Mouse (Mus musculus): Measurements from ENCODE around the gene Cacnb1. TPM values are rescaled to one million over a fixed set of nuclear protein-coding genes. Genes with fewer than 3 reads are reported as not detected.
A peak's percentile ranks its signal among the peaks of the same experiment; 100 is the strongest.

Gene Cacnb1
- polyA plus RNA-seq, 1 experiment: 3.4 TPM

DNA sequence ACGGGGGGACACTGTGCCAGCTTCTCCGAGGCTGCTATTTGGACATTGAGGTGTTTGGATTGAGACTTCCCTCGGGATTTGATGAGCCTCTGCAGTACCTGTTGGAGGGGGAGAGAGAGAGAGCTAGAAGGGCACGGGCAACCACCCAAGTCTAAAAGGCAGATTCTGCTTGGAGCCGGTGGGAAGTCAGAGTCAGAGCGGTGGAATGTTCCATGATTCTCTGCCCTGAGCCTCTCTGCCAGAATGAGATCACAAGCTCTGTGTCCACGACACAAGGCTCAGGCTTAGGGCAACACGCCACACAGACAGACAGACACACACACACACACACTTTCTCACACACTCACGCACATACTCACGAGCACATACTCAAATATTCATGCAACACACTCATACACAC lies 17.1 kb downstream of the Cacnb1 start:
- no peak overlapping the region for H3K4me3 ChIP-seq (ENCODE audit: insufficient read depth, low read depth, low read length)

DNA sequence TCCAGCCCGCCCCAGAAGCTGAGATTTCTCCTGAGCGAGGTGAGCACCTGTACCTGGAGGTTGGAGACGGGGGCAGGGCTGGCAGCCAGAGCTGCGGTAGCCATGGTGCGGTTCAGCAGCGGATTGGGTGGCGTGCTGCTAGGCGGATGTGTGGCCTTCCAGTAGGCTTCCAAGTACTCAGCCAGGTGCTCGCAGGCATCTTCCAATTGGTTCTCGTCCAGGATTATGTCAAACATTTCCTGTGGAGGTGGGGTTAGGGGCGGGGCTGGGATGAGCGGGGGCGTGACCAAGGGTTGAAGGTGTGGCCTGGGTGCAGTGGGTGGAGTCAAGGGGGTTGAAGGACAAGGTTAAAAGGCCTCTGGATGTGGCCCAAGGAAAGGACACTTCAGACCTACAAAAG lies 17.8 kb downstream of the Cacnb1 start:
- Histone ChIP-seq H3K27ac (replicated peaks; ENCODE audit: low read depth, low read length) (no peak overlapping the region), H3K4me3 (ENCODE audit: insufficient read depth, low read depth, low read length) (no peak overlapping the region), H3K4me1 (ENCODE audit: control insufficient read depth, insufficient read depth, insufficient read length, low read length) (no peaks in the 10 kb centered on the region)

More for the DNA sequence above, 17.1 kb downstream of the Cacnb1 start:
- Histone ChIP-seq H3K4me1 (ENCODE audit: control insufficient read depth, insufficient read depth, insufficient read length, low read length) (no peaks in the 10 kb centered on the region), H3K27ac (replicated peaks; ENCODE audit: low read depth, low read length) (no peak overlapping the region)

DNA sequence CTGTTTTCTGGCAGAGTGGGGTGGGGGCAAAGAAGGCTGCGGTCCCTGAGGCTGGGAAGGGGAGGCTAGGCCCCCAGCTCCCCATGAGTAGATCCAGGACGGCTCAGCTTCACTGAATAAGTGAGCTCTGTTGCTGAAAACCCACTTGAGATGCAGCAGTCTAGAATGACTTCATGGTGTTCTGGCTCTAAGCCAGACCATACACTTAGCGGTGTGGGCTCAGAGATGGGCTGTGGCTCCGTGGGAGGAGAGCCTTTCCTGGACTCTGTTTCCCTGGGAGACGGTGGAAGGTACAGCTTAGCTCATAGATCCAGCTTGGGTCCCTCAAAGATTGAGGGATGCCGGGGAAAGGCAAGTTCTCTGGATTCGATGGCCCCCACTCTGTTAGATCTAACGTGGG lies 18.7 kb downstream of the Cacnb1 start:
- no peak overlapping the region for H3K27ac ChIP-seq (replicated peaks; ENCODE audit: low read depth, low read length)
- H3K4me3 ChIP-seq (ENCODE audit: insufficient read depth, low read depth, low read length): no peak overlapping the region
- H3K4me1 ChIP-seq (ENCODE audit: control insufficient read depth, insufficient read depth, insufficient read length, low read length): no peaks in the 10 kb centered on the region

DNA sequence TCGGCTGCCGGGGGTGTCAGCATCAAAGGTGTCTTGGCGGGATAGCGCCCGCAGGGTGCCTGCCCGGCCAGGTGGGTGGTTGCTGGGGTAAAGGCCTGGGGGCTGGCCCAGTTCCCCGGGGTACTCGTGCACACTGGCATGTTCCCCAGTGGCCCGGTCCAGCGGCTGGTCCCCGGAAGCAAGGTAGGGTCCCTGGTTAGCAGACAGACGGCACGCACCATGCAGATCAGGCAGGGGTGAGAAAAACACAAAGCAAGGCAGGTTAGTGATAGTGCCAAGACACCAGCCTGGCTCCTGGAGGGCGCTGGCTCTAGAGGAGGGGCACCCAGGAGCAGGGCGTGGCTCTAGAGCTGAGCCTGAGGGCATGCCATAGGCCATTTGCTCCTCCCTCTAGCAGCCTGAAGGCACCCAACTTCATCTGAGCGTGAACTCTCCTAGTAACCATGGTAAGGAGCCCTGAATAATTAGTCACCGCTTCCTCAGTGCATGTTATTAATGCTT lies 19.6 kb downstream of the Cacnb1 start:
- H3K27ac ChIP-seq (replicated peaks; ENCODE audit: low read depth, low read length): no peak overlapping the region

DNA sequence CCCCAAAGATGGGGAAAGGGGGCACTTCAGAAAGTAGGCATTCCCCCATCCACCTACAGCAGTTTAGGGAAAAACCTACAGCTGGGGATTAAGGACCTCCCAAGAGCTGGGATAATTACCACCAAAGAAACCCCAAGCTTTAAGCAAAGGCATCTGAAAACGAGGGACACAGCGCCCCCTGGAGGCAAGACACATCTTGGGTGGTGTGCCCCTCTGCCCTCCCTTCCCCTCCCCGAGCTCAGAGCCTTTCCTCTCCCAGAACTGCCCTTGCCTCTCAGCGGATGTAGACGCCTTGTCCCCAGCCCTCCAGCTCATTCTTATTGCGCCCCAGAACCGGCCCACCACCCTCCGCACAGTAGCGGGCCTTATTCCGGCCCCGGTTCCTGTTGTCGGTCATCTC lies 20.2 kb downstream of the Cacnb1 start:
- Histone ChIP-seq H3K4me3 (ENCODE audit: insufficient read depth, low read depth, low read length) (peak overlapping the region; percentile 52), H3K4me1 (ENCODE audit: control insufficient read depth, insufficient read depth, insufficient read length, low read length) (no peaks in the 10 kb centered on the region), H3K27ac (replicated peaks; ENCODE audit: low read depth, low read length) (no peak overlapping the region)

More for the DNA sequence above, 19.6 kb downstream of the Cacnb1 start:
- H3K4me3 ChIP-seq (ENCODE audit: insufficient read depth, low read depth, low read length): peak overlapping the region; percentile 52
- no peaks in the 10 kb centered on the region for H3K4me1 ChIP-seq (ENCODE audit: control insufficient read depth, insufficient read depth, insufficient read length, low read length)

DNA sequence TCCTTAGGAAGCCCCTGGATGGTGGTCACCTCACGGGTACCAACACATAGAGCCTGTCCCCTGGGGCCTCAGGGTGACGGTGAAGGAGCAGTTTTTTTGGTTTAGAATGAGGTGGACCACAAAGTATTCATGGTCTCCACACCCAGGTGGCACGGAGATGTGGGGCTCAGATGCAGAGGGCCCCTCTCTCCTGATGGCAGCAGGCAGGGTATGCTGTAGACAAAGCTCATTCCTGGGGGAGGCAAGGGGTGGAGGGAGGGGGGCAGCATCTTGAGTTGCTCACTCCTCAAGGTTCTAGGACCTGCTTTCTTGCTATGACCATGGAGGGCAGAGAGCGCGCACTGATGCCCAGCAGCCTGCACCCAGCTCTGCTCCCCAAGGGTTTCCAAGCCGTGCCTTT lies 20.8 kb downstream of the Cacnb1 start:
- H3K27ac ChIP-seq (replicated peaks; ENCODE audit: low read depth, low read length): no peak overlapping the region
- no peak overlapping the region for H3K4me3 ChIP-seq (ENCODE audit: insufficient read depth, low read depth, low read length)
- no peaks in the 10 kb centered on the region for H3K4me1 ChIP-seq (ENCODE audit: control insufficient read depth, insufficient read depth, insufficient read length, low read length)

DNA sequence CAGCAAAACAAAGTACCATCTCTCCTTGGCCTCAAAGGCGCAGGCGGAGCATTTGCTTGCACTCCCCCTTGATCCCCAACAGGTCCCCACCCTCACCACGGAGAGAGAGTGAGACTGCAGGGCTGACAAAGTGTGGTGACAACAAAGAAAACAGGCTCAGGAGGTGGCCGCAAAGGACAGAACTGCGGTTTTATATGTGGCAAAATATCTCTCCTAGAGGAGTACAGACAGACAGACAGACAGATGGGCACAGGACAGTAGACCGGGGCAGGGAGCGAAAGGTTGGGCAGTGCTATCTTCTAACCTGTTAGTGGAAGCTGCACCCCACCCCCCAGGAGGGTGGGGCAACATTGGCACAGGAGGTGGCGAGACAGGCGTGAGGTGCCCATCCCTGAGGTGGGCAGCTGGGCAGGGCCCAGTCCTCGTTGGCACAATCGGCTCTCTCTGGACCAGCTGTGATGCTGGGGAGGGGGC lies 21.4 kb downstream of the Cacnb1 start:
- Histone ChIP-seq H3K4me1 (ENCODE audit: control insufficient read depth, insufficient read depth, insufficient read length, low read length) (no peaks in the 10 kb centered on the region), H3K27ac (replicated peaks; ENCODE audit: low read depth, low read length) (no peak overlapping the region), H3K4me3 (ENCODE audit: insufficient read depth, low read depth, low read length) (no peak overlapping the region)

DNA sequence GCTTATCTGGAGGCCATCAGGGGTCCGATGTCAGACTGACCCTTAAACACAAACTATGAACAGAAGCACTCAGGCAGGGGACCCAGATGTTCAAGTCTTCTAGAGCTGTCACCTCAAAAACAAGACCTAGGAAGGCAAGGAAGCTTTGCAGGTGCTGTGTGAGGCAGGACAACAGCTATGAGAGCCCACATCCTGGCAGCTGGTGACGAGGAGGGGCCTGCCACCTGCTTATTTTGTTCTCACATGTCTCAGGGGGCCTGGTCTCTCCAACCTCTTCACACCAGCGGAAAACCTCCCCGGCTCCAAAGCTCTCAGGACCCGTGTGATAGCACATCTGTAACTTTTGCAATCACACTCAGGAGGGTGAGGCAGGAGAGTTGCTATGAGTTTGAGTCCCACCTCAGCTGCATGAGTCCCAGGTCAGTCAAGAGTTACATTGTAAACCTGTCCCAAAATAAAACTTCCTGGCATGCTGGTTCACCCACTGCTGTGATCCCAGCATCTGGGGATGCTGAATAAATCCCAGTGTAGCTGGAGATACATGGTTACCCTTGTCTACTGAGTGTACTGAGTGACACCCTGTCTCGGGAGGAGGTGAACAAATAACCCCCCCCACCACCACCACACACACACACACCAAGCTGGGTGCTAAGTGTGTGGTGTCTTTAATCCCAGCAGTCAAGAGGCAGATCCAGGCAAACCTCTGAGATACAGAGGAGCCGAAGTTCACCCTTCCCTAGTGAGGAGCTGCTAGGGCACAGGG lies 22.3 kb downstream of the Cacnb1 start:
- H3K27ac ChIP-seq (replicated peaks; ENCODE audit: low read depth, low read length): no peak overlapping the region
- no peak overlapping the region for H3K4me3 ChIP-seq (ENCODE audit: insufficient read depth, low read depth, low read length)
- no peaks in the 10 kb centered on the region for H3K4me1 ChIP-seq (ENCODE audit: control insufficient read depth, insufficient read depth, insufficient read length, low read length)

DNA sequence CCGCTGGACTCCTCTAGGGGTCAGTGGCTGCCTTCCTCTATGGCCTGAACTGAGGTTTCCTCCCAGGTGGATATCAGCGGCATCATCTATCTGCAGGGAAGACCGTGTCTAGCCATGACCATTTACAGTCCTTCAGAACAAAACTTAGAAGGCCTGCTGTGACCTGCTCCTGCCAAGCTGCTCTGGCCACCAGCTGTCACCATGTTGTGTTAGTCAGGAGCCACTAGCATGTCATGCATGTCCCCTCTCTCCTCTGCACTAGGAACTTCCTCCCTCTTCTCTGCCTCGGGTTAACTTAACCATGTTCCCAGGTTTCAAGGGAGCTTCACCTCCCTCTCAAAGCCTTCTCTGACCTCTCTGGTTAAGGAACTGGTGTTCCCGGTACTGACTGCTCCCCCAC lies 23.1 kb downstream of the Cacnb1 start:
- no peak overlapping the region for H3K4me3 ChIP-seq (ENCODE audit: insufficient read depth, low read depth, low read length)
- H3K4me1 ChIP-seq (ENCODE audit: control insufficient read depth, insufficient read depth, insufficient read length, low read length): no peaks in the 10 kb centered on the region
- H3K27ac ChIP-seq (replicated peaks; ENCODE audit: low read depth, low read length): no peak overlapping the region

DNA sequence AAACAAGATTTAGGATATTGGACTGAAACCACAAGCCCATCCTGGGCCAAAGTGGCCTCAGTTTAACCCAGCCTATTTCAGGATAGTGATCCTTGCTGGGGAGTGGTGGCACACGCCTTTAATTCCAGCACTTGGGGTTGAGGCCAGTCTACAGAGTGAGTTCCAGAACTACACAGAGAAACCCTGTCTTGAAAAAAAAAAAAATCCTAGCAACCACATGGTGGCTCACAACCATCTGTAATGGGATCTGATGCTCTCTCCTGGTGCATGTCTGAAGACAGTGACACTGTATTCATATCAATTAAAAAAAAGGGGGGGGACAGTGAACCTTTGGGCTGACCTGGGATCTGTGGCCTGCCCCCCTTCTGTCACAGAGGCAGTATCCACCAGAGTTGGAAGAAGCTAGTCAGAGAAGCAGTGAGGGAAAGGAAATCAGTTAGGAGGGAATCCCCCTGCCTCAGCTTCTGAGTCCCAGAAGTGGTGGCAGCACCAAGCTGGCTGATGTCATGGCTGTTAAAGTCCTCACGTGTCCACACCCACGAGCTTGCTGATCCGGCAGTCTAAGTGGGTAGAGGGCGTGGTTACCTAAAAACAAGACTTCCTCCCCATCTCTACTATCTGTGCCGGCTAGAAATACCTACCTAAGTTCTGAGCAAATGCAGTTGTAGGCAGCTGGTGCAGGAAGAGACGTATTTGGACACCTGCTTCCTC lies 23.8 kb downstream of the Cacnb1 start:
- Histone ChIP-seq H3K4me3 (ENCODE audit: insufficient read depth, low read depth, low read length) (no peak overlapping the region), H3K4me1 (ENCODE audit: control insufficient read depth, insufficient read depth, insufficient read length, low read length) (no peaks in the 10 kb centered on the region), H3K27ac (replicated peaks; ENCODE audit: low read depth, low read length) (no peak overlapping the region)

DNA sequence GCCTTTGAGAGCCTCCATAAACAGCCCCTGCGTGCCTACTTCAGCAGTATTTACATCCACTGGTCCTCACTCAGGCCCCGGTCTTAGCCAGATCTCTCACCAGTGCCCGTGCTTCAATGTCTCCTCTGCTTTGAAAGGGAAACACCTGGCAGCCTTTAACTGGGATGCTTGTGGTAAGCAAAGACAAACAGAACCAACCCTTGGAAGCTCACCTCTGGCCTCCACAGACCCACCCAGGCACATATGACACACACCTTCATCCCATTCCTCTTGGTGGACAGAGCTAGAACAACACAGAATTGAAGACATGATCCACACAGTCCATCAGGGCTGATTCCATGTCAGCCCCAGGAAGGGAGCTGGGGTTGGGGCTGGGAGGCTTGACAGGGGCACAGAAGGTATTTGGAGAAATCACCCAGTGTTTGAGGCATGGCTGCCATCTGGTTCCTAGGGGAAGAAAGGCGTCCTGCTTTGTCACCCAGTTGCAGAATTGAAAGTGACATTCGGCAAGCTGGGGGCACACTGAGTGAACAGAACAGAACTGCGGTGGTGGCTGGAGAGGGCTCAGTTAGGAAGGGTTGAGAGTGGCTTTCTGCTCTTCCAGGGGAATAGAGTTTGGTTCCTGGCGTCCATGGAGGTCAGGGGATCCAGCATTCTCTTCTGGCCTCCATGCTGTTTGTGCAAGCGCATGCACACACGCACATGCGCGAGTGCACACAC lies 24.6 kb downstream of the Cacnb1 start:
- H3K4me1 ChIP-seq (ENCODE audit: control insufficient read depth, insufficient read depth, insufficient read length, low read length): no peaks in the 10 kb centered on the region
- H3K27ac ChIP-seq (replicated peaks; ENCODE audit: low read depth, low read length): no peak overlapping the region
- H3K4me3 ChIP-seq (ENCODE audit: insufficient read depth, low read depth, low read length): no peak overlapping the region

DNA sequence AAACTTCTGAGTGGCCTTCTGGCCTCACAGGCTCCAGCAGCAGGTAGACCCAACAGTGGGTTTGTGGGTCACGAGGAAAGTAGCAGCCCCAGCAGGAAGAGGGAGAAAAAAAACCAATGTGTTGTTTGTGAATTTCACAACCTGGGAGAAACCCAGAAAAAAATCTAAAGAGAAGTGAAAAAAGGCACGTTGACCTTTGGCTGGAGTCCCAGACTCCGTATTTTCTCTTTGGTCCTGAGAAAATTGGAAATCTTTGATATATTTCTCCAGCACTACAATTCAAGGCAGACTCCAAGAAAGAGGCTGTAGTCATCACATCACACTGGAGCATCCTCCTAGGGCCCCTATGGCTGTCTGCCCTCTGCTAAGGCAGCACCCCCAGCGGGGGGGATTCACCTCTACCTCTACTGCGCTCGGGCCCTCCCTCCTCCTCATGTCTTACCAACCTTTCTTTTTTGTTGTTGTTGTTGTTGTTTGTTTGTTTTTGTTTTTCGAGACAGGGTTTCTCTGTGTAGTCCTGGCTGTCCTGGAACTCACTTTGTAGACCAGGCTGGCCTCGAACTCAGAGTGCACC lies 25.4 kb downstream of the Cacnb1 start:
- Histone ChIP-seq H3K4me3 (ENCODE audit: insufficient read depth, low read depth, low read length) (no peak overlapping the region), H3K27ac (replicated peaks; ENCODE audit: low read depth, low read length) (no peak overlapping the region), H3K4me1 (ENCODE audit: control insufficient read depth, insufficient read depth, insufficient read length, low read length) (no peaks in the 10 kb centered on the region)

DNA sequence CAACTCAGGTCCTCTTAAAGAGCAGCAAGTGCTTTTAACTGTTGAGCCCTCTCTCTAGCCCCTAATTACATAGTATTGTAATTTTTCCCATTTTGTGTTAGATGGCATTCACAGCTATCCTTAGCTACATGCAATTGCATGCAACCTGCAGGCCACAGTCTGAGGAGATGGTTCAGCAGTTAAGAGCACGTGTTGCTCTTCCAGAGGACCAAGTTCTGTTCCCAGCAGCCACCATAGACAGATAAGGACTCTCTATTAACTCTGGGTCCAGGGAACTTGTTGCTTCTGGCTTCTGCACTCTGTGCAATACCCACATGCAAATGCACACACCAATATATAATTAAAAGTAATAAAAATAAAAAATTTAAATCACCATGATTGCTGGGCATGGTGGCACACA lies 26.1 kb downstream of the Cacnb1 start:
- H3K27ac ChIP-seq (replicated peaks; ENCODE audit: low read depth, low read length): no peak overlapping the region
- no peaks in the 10 kb centered on the region for H3K4me1 ChIP-seq (ENCODE audit: control insufficient read depth, insufficient read depth, insufficient read length, low read length)
- H3K4me3 ChIP-seq (ENCODE audit: insufficient read depth, low read depth, low read length): no peak overlapping the region

DNA sequence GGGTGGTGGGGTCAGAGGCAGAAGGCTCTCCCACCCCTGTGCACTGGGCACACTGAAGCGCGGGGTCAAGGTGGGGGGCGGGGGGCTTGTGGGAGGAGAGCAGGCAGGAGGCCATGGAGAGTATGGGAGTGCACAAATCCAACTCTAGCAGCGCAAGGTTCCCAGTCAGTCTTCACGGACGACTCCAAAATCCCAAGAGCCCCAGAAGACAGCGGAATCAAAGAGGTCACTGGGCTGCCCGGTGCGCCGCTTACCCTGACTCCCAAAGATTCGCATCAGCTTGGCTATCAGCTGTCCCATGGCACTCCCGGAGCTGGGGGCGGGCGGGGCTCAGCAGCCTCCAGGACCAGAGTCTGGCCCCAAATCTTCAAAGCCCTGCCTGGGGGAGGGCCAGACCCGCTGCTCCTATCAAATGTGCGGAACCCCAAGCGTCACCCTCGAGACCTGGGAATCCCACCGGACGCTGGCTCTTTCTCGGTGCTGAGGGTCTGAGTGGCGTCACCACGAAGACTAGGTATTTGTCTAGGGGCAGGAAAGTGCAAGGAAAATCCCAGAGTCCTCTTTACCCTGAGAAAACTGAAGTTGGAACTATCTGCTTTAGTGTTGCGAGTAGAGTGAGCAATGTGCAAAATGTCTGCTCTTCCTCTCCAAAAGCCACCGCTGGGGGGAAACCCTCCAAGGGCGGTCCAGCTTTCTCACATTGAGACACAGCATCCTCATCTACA lies 27.1 kb downstream of the Cacnb1 start, which contains the start of gene Arl5c:
Gene Arl5c, minus strand, starts transcription at position 618 of the 725 bp plus-strand sequence.
- no peaks in the 10 kb centered on the region for H3K4me1 ChIP-seq (ENCODE audit: control insufficient read depth, insufficient read depth, insufficient read length, low read length)
- no peak within 1 kb of the TSS for H3K27ac ChIP-seq (replicated peaks; ENCODE audit: low read depth, low read length)
- H3K4me3 ChIP-seq (ENCODE audit: insufficient read depth, low read depth, low read length): peak within 1 kb of the TSS; percentile 62

All from brown adipose tissue, adult 24 weeks (tissue).